Mouse (Mus musculus) natural killer cell, adult 2 months (primary cell): ENCODE data around the gene Pnp.
"Not testable (repeated sequence)": the region's sequence is repeated elsewhere in the genome, so short reads cannot be mapped to it uniquely, and the experiment has no call there.

Experiments
- DNase-seq, 2 experiments: peaks; one replicate each; pipeline ENCODE4 v3.0.0; 2022; ENCODE audit warnings: low spot score in 2 of 2

Pnp gene

DNA sequence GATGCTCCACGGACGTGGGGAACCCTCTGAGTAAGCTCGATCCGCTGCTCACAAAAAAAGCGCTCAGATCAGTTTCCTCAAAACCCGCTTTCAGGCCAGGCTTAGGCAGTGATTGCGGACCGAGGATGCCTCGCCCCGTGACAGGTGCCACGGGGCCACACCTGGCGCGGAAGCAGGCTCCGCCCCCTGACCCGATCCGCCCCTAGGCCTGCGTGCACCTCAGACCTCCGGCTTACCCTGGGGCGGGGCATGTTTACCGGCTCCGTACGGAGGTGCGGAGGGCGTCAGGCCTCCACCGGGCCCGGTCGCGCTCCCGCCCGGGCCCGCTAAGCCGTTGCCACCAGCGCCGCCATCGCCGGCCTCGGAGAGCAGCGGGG, 517 bp upstream of the Pnp start:
- peak in 1 of 2 experiments; percentile 81 for DNase-seq

DNA sequence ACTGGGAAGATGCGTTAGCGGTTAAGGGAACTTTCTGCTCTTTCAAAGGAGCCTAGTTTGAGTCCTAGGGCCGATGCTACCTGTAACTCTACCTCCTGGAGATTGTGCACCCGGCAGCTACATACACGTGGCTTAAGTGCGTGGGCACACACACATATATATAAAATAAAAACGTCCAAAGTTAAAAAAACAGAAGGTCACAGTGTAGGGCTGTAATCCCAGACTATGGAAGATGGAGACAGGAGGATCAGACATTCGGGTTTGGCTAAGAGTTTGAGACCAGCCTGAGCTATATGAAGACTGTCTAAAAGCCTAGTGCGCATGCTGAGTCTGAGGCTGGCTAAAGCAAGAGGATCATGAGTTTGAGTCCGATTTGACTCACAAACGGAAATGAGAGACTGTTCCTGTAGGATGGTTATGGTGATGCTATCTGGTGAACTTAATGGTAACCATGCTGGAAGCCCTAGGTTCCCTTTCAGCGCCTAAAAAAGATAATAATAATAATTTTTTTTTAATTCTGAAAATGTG, 675 bp downstream of the Pnp start:
- DNase-seq, result no peak

DNA sequence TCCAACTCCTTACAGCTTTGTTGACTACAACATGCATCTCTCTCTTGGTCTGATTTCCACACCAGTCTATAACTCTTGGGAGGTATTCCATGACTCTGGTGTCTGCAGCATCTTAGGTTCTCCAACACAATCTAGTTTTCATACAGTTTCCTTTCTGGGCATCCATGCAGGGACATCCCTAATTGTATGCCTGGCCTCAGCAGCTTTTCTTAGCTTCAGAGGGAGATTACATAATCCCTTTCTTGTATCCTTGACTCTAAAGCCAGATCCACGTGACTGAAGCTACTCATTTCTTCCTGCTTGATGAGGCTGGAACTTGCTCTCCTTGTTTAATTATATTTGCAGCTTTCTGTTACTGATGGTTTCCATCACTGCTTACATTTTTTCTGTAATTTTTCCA, 5.8 kb downstream of the Pnp start:
- DNase-seq, result no peak

DNA sequence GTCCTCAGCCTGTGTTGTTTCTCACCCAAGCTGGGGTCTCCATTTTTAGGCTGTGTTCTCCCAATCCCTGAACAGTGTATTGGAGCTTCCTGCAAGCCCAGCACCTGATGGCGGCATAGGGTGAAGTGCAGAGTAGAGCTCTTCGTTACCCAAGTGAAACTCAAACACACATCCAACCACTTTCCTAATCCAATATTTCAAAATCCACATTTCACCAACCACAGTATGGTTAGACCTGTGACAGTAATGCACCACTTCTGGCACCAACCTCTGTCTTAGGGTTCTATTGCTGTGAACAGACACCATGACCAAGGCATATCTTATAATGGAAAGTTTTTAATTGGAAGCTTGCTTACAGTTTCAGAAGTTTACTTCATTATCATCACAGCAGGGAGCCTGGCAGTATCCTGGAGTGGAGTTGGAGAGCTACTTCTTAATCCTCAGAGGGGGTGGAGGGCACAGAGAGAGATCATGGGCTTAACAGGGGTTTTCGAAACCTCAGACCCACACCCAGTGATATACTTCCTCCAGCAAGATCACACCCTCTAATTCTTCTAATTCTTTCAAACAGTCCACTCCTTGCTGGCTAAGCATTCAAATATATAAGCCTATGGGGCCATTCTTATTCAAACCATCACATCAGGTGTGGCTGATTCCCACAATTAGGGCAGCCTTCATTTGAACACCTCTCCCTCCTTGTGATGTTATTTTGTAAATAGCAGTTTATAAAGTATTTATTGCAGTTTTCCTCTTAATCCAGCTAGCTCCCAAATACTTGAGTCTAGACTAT, 7.4 kb downstream of the Pnp start:
- no peak for DNase-seq

DNA sequence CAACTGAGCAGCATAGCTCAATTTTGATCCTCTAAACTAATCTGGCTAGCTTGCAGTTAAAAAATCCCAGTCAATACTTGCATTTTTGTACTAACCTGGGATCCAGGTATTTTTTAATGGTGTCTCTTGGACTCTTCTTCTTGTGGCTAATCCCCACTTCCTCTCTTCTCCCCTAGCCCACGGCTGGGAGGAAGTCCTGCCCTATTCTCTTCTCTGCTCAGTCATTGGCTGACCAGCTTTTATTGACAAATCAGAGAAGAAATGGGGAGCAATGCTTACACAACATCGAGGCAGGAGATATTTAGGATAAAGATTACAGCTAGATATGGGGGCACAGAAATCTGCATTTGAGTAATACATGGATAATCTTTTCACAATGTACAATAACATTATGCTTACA, 8.1 kb downstream of the Pnp start:
- no peak for DNase-seq

DNA sequence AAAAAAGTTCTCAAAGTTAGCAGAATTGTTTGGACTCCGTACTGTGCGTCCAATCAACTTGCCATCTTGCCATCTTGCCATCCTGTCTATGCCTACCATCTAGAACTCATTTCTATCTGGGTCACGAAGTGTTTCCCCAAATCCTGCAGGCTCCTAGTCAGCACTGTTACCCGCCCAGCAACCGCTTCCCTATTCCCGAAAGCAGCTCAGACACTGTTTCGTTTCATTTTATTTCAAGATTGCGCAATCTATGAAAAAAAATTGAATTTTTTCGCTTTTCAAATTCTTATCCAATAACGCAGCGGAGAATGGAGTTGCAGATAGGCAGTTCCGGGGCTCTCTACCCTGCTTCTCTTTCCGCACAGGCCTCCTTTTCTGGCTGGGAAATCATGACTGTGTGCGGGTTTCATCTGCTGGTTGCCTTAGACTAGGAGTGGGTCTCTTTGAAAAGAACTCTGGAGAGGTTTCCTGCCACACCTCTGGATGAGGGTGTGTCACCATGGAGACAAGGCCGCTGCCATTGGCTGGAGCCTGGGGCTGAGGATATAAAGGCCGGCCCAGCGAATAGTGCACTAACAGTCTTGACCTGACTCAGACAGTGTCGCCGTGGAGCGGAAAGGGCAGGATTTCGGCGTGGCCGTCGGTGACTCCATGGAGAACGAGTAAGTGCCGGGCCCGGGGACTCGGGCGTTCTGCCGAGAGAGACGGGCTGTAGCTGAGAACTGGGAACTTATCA, 13.2 kb downstream of the Pnp start, which contains the start of gene Gm49342:
Gm49342 (plus strand) TSS at position 586 of the 736 bp plus-strand sequence.
- DNase-seq, result peak; percentile 91

DNA sequence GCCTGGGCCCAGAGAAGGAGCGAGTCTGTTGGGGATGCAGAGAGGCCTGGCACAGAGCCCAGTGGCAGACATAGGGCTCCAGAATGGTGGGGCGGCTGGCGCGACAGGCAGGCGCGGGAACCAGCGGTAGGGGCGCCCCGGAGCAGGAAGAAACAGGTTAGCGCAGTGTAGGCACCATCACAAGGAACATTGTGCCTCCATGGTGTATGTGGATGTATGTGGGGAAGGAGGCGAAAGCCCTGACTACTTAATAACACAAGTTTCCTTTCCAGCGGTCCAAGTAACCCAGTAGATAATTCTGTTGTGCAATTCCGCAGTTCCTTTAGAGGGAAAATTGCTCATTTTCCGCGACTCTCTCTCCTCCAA, 13.8 kb downstream of the Pnp start:
- DNase-seq, result not testable (repeated sequence)

DNA sequence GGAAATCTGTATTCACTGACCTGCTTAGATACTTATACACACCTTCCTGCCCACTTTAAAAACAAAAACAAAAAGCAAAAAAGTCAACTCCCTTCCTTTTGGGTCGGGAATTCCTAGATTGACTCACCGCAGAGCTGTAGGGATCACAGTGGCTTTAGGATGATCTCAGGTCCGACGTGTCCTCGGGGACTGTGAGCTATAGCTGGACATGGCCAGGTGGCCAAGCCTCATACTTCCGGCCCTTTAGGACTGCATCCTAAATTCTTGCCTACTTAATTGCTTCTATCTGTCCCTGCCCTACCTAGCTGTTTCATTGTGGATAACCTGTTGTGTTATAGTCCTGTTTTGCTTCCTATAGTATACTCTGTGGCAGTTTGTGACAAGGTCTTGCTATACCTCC, 14.2 kb downstream of the Pnp start:
- not testable (repeated sequence) for DNase-seq

DNA sequence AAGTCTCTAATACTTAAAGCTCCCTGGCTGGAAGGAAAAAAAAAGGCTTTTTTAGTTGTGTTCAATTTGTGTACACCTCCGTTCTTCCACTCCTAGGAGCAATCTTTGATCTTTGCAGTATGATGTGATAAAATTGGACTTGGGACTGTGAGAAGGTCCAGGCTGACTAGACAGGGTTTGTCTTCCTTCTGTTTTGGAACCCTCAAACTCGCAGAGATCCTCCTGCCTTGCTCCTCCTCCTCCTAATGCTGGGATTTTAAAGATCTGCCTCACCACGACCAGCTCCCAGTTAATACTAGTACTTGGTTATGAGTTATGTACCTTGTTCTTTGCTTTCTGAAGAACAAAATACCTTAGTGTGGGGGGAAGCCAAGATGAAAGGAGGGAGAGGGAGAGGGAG, 14.6 kb downstream of the Pnp start:
- DNase-seq, result not testable (repeated sequence)

DNA sequence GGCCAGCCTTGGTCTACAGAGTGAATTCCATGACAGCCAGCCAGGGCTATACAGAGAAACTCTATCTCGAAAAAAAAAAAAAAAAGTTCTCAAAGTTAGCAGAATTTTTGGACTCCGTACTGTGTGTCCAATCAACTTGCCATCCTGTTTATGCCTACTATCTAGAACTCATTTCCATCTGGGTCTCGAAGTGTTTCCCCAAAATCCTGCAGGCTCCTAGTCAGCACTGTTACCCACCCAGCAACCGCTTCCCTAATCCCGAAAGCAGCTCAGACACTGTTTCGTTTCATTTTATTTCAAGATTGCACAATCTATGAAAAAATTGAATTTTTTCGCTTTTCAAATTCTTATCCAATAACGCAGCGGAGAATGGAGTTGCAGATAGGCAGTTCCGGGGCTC, 24.6 kb downstream of the Pnp start:
- DNase-seq, result no peak

DNA sequence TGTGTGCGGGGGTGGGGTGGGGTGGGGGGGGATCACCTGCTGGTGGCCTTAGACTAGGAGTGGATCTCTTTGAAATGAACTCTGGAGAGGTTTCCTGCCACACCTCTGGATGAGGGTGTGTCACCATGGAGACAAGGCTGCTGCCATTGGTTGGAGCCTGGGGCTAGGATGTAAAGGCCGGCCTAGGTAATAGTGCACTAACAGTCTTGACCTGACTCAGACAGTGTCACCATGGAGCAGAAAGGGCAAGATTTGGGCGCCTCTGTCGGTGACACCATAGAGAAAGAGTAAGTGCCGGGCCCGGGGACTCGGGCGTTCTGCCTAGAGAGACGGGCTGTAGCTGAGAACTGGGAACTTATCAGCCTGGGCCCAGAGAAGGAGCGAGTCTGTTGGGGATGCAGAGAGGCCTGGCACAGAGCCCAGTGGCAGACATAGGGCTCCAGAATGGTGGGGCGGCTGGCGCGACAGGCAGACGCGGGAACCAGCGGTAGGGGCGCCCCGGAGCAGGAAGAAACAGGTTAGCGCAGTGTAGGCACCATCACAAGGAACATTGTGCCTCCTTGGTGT, 25.1 kb downstream of the Pnp start, which contains the start of gene Pnp2:
Pnp2 (plus strand) TSS at position 51 of the 567 bp plus-strand sequence.
- peak; percentile 53 to 63 for DNase-seq

DNA sequence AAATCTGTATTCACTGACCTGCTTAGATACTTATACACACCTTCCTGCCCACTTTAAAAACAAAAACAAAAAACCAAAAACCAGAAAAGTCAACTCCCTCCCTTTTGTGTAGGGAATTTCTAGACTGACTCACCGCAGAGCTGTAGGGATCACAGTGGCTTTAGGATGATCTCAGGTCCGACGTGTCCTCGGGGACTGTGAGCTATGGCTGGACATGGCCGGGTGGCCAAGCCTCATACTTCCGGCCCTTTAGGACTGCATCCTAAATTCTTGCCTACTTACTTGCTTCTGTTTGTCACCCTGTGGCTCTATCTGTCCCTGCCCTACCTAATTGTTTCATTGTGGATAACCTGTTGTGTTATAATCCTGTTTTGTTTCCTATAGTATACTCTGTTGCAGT, 25.8 kb downstream of the Pnp start:
- not testable (repeated sequence) for DNase-seq

DNA sequence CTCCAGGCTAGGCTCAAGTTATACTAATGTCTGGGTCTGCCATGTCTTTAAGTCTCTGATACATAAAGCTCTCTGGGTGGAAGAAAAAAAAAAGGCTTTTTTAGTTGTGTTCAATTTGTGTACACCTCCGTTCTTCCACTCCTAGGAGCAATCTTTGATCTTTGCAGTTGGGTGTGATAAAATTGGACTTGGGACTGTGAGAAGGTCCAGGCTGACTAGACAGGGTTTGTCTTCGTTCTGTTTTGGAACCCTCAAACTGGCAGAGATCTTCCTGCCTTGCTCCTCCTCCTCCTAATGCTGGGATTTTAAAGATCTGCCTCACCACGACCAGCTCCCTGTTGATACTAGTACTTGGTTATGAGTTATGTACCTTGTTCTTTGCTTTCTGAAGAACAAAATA, 26.3 kb downstream of the Pnp start:
- not testable (repeated sequence) for DNase-seq

DNA sequence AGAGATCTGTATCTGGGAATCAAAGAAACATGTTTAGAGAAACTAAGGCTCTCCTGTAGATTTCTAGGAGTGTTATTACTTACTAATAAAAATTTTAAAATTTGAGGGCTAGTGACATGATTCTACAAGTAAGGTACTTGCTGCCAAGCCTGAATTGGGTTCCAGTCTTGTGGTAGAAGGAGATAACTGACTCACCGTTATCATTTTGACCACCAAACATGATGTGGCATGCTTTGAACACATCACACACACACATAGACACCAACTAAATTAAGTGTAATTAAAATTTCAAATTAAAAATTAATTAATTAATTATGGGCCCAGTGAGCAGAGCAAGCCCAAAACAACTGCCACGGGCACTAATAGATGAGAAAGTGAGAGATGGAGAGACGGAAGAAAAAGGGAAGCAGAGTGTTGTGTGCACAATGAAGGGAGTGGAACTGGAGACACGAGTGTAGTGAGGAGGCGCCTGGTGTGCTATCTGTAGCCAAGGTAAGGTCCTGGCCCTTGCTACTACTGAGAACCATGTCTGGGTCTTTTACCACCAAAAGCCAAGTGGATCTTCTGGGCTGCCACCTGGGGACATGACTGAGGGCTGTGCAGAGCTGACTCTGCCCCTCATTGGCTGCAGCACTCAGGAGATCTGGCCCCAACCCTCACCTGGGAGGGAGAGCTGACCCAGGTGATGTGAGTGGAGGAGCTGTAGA, 27.6 kb downstream of the Pnp start:
- not testable (repeated sequence) for DNase-seq

DNA sequence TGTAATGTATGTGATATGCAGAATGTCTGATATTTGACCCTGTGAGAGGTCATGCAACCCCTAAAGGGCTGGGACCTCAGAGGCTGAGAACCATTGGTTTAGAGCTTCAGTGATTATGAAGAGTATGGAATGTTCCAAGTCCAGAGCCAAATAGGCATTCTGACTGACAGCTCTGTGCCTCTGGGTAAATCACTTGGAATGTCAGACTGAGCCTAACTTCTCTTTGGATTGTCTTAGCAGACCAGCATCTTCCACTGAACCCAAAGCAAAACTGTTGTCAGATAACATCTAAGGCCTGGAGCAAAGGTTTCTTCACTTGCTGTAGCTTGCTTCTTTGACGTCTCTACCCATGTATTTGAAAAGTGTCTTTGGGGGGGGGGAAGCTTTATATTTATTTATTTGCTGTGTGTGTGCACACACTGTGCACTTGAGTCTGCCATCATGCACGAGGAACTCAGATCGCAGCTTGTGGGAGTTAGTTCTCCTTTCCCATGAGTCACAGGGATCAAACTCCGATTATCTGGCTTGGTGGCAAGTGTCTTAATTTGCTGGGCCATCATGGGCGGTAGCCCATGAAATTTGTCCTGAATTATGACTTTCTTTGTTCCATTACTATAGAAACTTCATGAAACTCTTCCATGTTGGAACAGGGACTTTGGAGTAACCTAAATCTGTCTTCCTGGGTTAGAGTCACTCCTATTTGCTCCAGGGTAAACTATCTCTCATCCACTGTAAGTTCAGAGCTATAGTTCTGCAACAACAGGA, 37.5 kb downstream of the Pnp start:
- DNase-seq, result no peak

DNA sequence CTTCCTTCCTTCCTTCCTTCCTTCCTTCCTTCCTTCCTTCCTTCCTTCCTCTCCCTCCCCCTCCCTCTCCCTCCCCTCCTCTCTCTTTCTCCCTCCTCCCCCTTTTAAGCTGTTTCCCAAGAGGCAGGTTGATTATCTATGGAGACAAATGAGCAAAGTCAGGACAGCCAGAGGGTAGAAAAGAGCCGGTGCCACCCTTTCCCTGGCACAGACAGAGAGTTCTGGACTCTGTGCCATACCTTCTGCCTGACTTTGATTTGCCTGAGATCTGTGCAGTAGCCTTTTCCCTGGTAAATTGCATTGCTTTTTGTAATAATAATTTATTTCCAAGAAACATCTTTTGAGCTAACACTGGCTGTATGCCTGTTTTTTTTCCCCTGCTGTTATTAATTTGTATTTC, 38.2 kb downstream of the Pnp start:
- DNase-seq, result no peak

DNA sequence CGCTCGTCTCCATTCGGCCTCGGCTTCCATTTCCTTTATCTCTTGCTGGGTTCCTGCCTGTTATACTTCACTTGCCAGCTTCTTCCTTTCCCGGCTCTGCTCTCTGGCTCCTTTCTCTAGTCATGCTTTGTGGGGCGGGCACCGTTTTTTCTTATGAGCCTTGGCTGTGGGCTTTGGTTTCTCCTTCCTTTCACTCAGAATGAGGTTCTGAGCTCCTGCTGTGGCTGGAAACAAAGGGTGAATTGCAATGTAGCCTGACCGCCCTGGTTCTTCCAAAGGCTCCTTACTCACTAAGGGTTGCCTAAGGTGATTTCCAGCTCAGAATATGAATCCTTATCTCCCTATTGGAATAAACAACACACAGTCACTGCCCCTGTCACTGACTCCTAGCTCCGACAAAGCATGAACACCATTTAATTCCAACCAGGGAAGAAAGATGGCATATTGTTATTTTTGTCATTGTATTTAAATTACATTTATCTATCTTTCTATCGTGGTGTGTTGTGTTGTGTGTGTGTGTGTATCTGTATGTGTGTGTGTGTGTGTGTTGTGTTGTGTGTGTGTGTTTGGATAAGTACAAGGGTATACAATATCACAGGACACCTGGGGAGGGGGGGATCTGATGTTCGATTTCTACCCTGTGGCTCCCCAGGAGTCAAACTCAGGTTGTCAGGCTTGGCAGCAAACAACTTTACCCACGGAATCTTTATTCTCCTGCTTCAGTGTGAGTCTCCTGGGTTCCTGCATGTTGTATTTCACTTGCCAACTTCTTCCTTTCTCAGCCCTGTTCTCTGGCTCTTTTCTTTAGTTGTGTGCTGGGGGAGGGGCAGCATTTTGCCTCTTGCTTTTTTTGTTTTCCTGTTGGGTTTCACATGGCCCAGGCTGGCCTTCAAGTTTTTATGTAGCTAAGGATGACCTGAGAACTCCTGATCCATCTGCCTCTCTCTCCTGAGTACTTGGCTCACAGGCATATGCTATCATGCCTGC, 39.0 kb downstream of the Pnp start:
- no peak for DNase-seq

DNA sequence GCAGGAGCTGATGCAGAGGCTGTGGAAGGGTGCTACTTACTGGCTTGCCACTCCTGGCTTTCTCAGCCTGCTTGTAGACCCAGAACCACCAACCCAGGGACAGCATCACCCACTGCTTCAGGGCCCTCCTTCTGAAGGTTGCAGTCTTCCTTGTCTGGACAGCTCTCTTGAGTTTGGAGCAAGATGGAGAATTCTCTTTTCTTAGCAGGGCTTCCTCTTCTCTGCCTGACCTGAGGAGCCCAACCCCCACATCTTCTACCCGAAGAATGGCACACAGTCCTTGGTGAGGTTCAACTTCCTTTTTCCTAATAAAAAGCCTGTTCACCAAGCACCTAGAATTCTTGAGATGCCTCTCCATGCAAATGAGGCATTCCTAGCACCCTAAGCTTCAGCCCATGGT, 39.9 kb downstream of the Pnp start:
- DNase-seq, result no peak

DNA sequence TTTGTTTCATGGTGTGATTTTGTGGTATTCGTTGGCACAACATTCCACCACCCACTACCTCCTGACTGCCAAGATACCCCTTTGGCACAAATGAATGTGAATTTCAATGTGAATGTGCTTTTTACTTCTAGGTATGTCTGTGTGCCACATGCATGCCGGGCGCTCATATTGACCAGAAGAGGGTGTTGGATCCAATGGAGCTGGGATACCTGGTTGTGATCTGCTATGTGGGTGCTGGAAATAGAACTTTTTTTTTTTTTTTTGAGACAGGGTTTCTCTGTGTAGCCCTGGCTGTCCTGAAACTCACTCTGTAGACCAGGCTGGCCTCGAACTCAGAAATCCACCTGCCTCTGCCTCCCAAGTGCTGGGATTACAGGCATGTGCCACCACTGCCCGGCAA, 42.2 kb downstream of the Pnp start:
- DNase-seq, result not testable (repeated sequence)

DNA sequence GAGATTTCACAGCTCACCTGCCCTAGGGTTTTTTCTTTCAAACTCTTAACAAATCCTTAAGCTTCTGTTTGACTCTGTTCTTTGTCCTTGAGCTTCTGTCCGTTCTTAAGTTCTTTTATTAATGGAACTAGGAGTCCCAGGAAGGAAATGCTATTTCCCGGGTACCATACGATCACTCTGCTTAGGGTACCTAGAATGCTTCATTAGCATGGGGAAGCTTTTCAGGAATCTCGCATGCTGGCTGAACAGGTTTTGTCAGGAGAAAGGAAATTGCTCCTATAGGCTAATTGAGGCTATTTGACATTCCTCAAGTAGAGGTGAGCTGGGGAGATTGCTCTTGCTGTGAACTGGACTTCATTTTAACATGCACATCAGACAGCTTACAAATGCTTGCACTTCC, 42.8 kb downstream of the Pnp start:
- no peak for DNase-seq
